Mouse (Mus musculus) R1 (cell line): Measurements from ENCODE around the gene Arf5.

Source experiments
- DNase-seq: peaks from one replicate; pipeline ENCODE4 v3.0.0-alpha.2; 2018; ENCODE audit warnings: low read depth, low spot score

The Arf5 gene

GRCm38 (mm10) chr6:28428290-28428689 lies 4.9 kb downstream of the Arf5 start, which contains the start of gene Gcc1:
TSS of gene Gcc1 (minus strand) at chr6:28428390.
- DNase-seq = no peak

- DNase-seq = no peak
Observed at GRCm38 (mm10) chr6:28429870-28430269, 6.5 kb downstream of the Arf5 start.

- DNase-seq = peak; percentile 53
Observed at GRCm38 (mm10) chr6:28430795-28431537, 7.6 kb downstream of the Arf5 start.

GRCm38 (mm10) chr6:28431538-28431855 lies 8.1 kb downstream of the Arf5 start:
- DNase-seq = no peak

GRCm38 (mm10) chr6:28447937-28448336 lies 24.6 kb downstream of the Arf5 start:
- no peak for DNase-seq

- no peak for DNase-seq
Observed at GRCm38 (mm10) chr6:28449253-28449652, 25.9 kb downstream of the Arf5 start, which contains the start of gene Pax4. TSS of gene Pax4 (minus strand) at chr6:28449353.

- DNase-seq = peak; percentile 25
Observed at GRCm38 (mm10) chr6:28450481-28450880, 27.1 kb downstream of the Arf5 start.

- DNase-seq = no peak
Observed at GRCm38 (mm10) chr6:28450977-28451376, 27.6 kb downstream of the Arf5 start.

GRCm38 (mm10) chr6:28459221-28459668 lies 35.9 kb downstream of the Arf5 start:
- DNase-seq = no peak

GRCm38 (mm10) chr6:28460534-28460933 lies 37.2 kb downstream of the Arf5 start:
- no peak for DNase-seq

- no peak for DNase-seq
Observed at GRCm38 (mm10) chr6:28464630-28465029, 41.3 kb downstream of the Arf5 start.

GRCm38 (mm10) chr6:28470017-28470602 lies 46.8 kb downstream of the Arf5 start:
- DNase-seq = no peak

GRCm38 (mm10) chr6:28470621-28471020 lies 47.3 kb downstream of the Arf5 start:
- DNase-seq = no peak

- DNase-seq = no peak
Observed at GRCm38 (mm10) chr6:28471284-28472035, 48.1 kb downstream of the Arf5 start.

GRCm38 (mm10) chr6:28474211-28474610 lies 50.9 kb downstream of the Arf5 start:
- no peak for DNase-seq

- DNase-seq = no peak
Observed at GRCm38 (mm10) chr6:28474839-28475238, 51.5 kb downstream of the Arf5 start, which contains the start of gene Snd1. TSS of gene Snd1 (plus strand) at chr6:28475139.
